Mouse (Mus musculus) adrenal gland, postnatal 4 days (tissue): ENCODE data around the gene Phc3. TPM values are rescaled to one million over a fixed set of nuclear protein-coding genes. Genes with fewer than 3 reads are reported as not detected.
A peak's percentile ranks its signal among the peaks of the same experiment; 100 is the strongest.

ENCODE experiments used
- DNase-seq, 2 experiments: peaks; one replicate each; pipeline ENCODE4 v3.0.0; 2021 to 2022; ENCODE audit warnings: low spot score in 2 of 2, mixed read lengths in 2 of 2
- total RNA-seq, 2 experiments: library from RNA; stranded (reverse); gene quantifications; 2 replicates each; pipeline ENCODE4 v1.2.3; 2021

The Phc3 gene
- total RNA-seq, 2 experiments from 2014 or later, result 32.8 to 35.0 TPM

DNA sequence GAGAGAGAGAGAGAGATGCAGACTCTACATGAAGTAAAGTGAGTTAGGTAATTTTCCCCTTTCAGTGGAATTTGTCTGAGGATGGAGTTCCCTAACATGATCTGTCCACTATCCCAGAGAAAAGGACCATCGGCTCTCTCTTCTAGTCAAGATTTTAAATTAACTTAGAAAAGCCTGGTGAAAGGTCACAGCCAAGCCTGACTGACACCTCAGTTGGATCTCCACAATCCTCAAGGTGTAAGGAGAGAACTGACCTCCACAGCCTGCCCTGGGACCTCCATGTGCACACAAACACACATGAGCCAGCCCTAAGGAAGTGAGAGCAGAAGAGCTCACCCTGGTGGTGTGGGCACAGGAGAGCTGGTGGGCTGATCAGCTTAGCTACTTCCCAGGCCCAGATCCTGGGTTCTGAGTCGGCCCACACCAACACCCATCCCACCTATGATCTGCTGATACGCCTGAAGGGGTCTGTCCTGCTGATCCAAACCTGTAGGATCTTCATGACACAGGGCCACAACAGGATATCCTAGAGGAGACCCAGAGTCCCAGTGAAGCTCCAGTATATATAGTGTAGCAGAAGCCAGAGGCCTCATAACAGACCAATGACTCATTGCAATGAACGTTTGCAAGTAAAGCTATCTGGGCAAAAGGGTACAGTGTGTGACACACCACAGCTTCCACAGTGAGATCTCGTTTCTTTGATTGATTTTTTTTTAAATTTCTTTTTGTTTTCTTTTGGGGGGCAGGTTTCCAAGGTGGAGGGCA is 12.6 kb upstream of the Phc3 start:
- no peak for DNase-seq

DNA sequence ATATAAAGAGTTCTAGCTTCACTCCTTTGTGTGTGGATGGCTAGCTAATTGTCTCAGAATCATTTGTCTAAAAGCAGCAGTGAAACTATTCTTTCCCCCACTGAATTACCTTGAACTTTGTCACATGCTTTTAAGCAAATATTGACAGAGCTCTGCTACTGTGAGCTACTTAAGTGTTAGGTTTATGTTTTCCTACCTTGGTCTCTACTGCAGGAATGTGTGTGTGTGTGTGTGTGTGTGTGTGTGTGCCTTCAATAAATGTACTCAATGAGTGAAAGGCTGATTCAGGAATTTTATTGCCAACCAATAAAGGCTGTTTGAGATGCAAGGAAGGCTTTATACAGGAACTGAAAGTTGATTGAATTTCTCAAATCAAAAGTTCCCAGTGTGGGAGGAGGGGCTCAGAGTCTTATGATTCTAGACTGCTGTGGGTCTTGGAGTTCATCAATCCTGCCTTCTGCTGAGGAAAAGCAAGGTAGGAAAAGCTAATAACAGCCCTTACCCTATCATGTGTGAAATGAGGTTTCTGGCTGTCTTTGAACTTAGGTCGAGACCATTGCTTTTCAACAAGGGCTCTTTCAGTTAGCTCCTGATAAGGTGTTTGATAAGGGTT is 7.9 kb upstream of the Phc3 start:
- DNase-seq, result no peak

DNA sequence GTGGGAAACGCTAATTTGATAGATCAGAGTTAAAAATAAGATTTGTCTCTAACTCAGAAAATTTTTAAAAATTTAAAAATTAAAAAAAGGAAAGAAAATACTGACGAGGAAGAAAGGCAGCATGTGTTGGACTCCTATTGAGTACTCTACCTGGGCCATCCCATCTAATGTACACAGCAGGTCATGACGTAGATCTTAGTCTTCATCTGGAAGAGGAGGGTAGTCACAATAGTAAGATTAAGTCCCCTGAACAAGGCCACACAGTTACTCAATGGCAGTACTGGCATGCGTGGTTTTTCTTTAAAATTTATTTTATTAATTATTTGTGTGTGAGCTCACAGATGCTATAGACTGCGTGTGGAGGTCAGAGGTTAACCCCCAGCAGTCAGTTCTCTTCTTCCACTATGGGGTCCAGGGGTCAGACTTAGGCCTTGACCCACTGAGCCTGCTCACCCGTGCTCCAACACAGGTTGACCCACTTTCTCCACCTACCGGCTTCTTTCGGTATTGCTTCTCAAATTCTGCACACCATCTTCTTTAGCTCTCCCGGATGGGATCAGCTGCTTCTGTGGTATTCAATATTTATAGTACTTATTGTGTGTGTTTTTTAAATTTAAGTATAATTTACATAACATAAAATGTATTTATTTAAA is 6.0 kb upstream of the Phc3 start:
- peak in 1 of 2 experiments; percentile 36 for DNase-seq

DNA sequence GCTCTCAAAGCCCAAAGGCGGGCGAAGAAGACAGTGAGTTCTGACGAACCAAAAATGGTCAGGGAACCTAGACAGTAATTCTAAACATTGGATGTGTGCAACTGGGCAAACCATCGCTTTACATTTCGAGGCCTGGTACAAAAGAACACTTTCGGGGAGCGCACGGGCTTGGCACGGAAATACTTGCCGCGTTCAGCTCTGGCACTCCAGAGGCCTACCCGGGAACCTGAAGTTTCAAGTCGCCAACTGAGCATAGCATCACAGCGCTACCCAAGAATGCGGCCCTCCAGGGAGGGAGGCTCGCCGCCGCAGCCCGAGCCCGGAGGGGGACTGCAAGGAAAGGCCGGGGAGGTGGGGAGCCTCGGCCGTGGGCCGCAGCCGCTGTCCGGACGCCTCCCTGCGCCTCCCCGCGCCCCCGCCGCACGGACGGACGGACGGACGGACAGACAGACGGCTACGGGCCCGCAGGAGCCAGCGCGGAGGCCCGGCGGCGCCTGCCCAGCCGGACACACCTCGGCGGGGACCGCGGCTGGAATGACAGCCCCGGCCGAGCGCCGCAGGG is 603 bp downstream of the Phc3 start:
- DNase-seq, result peak in 1 of 2 experiments; percentile 20

DNA sequence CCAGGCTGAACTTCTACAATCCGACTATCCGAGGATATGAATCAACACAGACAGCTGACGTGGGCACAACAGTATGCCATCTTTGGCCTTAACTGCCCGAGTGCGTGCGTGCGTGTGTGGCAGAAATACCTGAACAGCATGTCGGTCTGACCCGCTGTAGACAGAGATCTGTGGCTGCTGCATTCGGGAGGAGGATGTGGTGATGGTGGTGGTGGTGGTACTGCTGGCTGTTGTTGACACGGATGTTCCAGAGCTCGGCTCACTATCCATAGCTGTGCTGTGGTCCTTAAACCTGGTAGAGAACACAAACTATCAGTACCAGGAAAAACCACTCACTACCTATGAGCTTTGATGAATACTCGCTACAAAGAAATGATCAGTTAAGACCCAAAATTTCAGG is 3.6 kb downstream of the Phc3 start:
- DNase-seq, result no peak

DNA sequence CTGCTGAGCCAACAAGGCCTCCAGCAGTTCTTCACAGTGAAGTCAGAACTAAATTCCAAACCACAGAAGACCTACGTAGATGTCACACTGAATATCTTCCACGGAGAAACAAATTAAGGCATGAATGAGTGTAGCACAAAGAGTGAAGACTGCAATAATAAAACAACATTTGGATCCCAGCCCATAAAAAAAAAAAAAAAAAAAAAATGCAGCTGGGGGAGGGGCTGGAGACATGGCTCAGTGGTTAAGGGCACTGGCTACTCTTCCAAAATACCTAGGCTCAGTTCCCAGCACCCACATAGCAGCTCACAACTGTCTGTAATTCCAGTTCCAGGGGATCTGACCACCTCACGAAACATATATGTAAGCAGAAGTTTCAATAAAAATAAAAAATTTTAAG is 5.0 kb downstream of the Phc3 start:
- DNase-seq, result no peak

DNA sequence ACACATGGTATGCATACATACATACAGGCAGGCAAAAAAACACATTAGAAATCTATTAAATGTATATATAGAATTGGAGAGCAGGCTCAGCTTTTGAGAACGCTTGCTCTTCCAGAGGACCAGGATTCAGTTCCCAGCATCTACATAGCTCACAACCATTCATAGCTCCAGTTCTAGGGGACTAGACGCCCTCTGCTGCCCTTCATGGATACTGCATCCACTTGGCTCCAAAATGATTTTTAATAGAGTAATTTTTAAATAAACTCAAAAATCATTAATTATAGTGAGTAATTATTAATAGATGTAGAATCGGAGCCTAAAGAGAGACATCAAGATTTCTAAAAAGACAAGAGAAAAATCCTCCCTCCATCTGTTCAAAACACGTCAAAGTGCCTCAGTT is 6.1 kb downstream of the Phc3 start:
- DNase-seq, result no peak

DNA sequence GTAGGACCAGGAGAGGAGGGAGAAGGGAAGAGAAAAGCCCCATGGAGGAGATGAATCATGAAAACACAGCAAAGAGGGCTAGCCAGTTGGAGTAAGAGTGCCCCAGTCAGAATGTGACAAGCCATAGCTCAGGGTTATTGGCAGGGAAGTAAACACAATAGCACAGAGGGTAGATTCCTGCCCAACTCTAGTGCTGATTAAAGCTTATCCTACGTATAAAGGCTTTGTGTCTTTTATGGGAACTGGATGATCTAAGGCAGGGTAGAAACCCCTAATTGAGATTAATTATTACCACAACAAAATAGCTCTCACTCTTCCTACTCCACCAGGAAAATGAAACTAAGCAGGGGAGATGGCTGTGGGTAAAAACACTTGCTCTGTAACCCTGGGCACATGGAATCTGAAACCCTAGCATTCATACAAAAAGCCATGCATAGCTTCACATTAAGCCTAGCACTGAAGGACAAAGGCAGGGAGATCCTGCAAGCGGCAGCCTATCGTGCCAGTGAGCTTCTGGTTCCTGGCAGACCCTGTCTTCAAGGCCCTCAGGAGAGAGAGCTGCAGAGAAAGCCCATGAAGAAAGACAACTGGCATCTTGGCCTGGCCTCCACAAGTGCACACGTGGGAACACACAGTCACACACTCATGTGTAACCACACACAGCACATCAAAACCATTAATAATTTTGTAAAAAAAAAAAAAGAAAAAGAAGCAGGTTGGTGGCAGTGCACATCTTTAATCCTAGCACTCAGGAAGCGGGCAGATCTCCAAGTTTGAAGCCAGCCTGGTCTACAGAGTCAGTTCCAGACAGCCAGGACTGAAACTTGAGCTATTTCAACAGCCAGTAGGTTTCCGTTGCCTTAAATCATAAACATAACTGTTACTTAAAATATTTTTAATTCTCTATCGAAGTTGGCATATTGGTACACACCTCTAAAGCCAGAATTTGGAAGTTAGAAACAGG is 9.1 kb downstream of the Phc3 start:
- no peak for DNase-seq

DNA sequence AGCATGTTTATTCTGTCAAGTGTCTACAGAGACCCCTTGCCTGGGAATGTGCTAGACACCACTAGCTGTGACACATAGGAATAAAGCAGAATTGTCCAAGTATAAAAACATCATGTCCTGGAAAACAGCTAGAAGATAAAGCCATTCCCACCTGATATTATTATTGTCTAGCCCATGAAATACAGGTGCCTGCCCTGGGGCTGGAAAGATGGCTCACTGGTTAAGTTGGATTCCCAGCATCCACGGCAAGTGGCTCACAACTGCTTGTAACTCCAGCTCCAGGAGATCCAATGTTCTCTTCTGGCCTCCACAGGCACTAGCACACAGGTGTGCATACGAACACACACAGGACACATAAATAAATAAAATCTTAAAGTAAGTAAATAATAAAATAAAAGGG is 10.5 kb downstream of the Phc3 start:
- DNase-seq, result no peak

DNA sequence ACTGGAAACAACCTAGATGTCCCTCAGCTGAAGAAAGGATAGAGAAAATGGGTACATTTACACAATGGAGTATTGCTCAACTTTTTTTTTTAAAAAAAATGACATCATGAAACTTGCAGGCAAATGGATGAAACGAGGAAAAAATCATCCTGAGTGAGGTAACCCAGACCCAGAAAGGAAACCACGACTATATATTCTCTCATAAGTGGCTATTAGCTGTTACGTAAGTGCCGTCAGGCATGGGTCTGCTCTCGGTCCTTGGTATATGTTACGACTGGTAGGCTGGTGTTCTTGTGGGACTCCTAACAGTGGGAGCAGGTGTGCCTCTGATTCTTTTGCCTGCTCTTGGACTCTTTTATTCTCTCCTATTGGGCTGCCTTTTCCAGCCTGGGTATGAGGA is 12.9 kb downstream of the Phc3 start:
- no peak for DNase-seq

DNA sequence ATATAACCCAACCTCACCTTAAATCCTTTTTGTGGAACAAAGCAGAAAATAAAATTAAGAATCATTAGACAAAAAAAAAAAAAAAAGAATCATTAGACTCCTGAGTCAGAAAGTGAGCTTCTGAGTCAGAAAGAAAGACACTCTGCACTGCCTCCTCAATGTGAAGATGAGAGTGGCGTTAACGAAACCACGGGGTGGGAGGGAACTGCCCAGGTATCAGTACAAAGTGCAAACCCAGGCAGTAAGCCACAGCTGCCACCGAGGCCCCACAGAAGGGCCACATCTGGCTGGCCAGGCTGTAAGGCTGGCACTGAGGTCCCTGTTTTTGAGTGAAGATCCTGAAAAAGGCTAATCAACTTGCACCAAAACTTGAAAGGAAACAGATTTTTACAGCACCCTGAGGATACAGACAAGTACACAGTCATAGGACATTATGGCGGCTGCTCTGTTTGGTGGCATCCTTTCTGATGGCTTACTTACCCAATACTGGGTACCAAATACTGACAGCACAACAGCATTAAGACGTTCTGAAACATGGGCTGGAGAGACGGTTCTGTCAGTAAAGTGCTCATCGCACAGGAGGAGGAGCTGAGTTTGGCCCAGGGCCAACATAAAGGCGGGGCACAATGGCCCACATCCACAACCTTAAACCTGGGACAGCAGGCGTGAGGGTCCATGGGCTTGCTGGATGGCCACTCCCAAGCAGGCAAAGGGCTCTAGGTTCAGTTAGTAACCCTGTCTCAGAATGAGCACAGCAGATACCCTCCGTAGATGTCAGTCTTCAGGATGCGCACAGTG is 16.7 kb downstream of the Phc3 start:
- no peak for DNase-seq

DNA sequence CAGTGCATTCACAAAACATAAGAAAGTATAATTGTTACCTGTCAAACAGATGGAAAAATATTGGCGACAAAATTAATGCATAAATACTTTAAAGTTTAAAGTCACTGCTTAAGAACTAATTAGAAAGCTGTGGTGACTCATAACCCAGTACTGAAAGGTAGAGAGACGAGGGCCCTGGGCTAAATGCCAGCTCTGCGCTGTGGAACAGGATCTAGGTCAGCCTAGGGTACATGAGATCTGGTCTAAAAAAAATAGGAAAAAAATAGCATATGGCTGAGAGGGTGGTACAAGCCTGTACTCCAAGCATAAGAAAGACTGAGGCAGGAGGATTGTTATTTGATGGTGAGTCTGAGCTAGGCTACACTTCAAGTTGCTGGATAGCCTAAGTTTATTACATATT is 17.6 kb downstream of the Phc3 start:
- no peak for DNase-seq

DNA sequence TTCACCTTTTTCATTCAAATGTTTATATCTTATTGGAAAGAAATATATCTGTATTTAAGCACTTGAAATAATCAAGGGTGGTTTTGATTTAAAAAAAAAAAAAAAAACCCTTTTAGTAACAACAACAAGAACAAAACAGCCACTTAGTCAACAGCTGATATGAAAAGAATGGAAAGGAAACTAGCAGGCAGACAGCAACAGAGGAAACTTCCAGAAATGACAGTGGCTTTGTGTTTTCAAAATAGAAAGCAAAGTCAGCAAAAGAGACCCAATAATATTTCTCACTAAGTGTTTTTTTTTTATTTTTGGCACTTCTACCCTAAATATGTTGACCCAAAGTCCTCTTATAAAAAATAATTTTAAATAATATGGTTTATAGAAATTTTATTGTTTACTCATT is 34.8 kb downstream of the Phc3 start:
- DNase-seq, result no peak

DNA sequence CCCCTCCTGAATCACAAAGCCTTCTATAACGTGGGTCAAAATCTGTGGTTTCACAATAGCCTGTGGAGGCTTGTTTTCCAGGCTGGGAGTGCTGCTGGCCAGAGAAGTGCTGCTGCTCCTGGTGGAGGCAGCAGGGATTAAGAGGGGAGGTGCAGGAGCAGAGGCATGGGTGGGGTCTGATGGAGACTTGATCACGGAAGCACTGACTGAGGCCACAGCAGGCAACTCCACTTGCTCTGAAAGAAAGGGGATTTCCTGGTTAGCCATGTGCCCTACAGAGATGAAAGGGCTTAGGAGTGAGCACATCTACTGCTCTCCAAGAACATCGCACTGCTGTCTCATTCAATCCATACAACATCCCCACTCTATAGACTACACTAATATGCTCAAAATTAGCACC is 39.4 kb downstream of the Phc3 start:
- DNase-seq, result no peak

DNA sequence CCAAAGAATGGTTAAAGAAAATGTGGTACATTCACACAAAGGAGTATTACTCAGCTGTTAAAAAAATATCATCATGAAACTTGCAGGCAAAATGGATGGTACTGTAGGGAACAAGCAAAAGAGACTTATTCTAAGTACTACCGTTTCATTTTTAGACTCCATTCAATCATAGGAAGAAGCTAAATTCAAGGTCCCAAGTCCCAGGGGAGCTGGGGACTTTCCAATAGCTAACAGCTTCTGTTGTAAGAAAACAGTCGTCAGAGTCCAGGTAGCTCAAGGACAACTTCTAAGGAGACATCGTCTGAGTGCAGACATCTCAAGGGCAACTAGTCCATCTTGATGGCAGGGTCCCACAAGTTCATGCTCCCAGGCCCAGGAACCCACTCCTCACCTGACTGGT is 41.6 kb downstream of the Phc3 start:
- DNase-seq, result no peak

DNA sequence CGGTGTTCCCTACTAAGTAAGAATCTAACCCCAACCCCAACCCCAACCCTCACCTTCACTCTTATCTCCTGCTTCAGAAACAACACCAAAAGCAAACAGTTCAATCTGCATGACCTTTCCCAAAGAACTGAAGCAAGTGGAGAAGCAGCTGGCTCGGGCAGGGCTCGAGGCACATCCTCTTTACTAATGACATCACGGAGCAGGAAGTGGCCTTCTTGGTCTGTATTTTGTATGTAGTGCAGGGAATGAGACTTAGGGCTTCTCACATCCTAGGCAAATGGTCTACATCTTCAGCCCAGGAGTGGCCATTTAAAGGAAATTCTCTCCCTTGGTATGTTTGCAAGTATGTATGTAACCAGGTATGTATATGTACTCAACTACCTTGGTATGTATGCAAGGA is 52.1 kb downstream of the Phc3 start:
- no peak for DNase-seq

DNA sequence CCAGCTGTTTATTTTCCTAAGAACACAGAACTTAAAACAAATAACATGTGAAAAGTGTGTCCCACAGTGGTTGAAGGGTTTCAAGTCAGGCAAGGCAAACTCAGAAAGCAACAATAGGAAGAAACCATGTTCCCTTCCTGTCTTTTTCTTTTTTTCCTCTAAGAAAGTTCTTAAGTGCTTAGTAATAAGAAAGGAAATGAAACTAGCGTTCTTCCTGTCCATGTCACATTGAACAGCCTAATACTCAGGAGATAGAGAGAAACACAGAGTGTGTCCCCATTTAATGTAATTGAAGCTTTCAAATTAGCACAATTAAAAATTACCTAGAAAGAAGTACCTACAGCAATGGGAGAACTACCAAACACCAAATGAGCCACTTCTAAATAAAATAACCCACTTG is 64.6 kb downstream of the Phc3 start:
- no peak for DNase-seq

DNA sequence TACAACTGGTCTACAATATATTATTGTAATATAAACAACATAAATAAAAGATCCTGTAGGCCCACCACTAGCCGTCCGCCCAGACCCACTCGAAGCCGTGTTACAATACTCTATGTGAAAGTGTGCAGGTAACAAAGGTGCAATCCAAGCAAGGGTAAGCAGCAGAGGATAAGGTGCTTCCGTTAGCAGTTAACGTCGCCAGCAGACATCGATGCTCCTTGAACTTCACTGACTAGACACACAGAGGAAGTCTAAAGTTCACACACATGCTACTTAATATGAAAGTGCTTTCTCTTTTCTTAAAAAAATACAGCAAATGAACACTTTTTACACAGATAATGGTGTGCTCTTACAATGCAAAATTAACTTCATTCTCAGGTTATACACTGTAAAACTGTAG is 69.8 kb downstream of the Phc3 start:
- no peak for DNase-seq

DNA sequence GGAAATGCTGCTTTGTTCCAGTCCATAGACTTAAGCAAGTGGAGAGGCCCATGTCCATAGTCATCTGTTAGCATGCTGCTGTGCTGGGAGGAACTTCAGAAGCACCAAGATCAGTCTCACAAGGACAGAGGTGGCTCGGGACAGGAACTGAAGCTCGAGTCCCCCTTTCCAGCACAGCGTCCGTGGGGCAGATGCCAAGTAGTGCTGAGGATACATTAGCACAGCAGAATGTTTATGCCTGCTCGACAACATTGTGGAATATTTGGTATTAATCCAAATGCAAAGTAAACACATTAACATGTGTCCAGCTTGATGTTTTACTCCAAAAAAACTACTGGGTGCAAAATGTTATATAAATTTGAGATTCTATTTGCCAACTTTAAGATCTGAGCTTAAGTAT is 72.5 kb downstream of the Phc3 start:
- no peak for DNase-seq

DNA sequence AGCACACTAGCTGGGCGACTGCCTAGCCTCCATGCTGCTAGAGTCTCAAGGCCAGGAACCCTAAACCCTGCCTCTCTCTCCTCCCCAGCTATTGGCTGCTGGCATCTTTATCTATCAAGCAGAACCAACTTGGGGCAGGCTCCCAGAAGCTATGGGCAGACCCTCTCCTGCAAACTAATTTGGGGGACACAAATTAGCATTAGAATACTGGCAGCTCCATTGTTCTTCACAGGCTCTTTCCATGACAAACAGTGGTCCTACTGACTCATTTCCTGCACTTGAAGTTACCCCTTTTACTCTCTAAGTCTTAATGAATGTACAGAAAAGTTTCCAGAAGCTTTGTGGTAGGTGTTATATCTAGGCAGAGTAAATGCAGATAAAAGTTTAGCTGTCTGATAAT is 80.2 kb downstream of the Phc3 start:
- DNase-seq, result no peak
